Mouse (Mus musculus) left cerebral cortex, postnatal 4 days (tissue): ENCODE results near the gene Rbm7. TPM values are rescaled to one million over a fixed set of nuclear protein-coding genes. Genes with fewer than 3 reads are reported as not detected.

ENCODE experiments used
- microRNA-seq: library from miRNA; unstranded; fragments of <30 nt; microRNA quantifications from one replicate; pipeline ENCODE4 v1.2.0, GENCODE M21; 2022
- total RNA-seq, 2 experiments: library from RNA; stranded (reverse); gene quantifications; 2 replicates each; pipeline ENCODE4 v1.2.3; 2021

Rbm7 gene
- total RNA-seq, 2 experiments from 2014 or later, result 39.2 to 42.9 TPM

Small RNA genes lying within 50 kb of the gene (microRNA-seq; reads per million reads assigned to microRNA genes)
- gene Gm23653, result not detected

Other genes starting within 250 kb of the Rbm7 start
- gene Nxpe2, start 141.8 kb downstream of the Rbm7 start, total RNA-seq, result under 1 TPM in 1 of 2 experiments, not detected in 1; 0.12 TPM
- 100 to 1,000 TPM in 1 of 2 experiments, 10 to 100 TPM in 1; 92.2 to 105 TPM for gene Rexo2, start 14.7 kb downstream of the Rbm7 start, total RNA-seq
- 10 to 100 TPM in 1 of 2 experiments, 1 to 10 TPM in 1; 7.3 to 10.1 TPM for gene Gm5617, start 143 bp upstream of the Rbm7 start, total RNA-seq
- 1 to 10 TPM; 7.2 to 8.2 TPM for gene Nnmt, start 109.9 kb upstream of the Rbm7 start, total RNA-seq